Mouse (Mus musculus) cerebellum, adult 11 months (tissue): ENCODE data around the gene Itprip.
"Not testable (repeated sequence)": the region's sequence is repeated elsewhere in the genome, so short reads cannot be mapped to it uniquely, and the experiment has no call there.

ENCODE experiments used
- DNase-seq: peaks from one replicate; pipeline ENCODE4 v3.0.0; 2022

Itprip gene

GRCm38 (mm10) chr19:47852131-47852530, 67.0 kb downstream of the Itprip start:
- not testable (repeated sequence) for DNase-seq

DNA sequence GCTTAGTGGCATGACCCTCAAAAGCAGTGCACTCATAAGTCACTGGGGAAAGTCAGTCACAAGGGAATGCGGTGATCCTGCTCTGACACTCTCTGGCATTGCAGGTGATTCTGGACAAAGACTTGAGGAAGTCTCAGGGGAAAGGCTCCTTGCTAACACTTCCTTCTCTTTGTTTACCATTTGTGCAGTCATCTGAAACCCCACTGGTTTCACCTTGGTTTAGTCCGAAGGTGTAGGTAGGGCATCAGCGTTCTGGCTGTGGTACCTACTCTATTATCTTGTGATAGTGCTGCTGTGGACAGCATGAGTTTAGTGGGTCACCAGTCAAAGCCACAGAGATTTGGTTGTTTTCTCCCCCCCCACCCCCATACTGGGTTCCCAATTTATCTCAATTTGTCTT, 69.4 kb downstream of the Itprip start:
- no peak for DNase-seq
